Mouse (Mus musculus) thymus, postnatal 4 days (tissue): ENCODE results near the gene Vmn2r40.
"Not testable (repeated sequence)": the region's sequence is repeated elsewhere in the genome, so short reads cannot be mapped to it uniquely, and the experiment has no call there.

Experiments
- DNase-seq: peaks from one replicate; pipeline ENCODE4 v3.0.0; 2021

Vmn2r40 gene

DNA sequence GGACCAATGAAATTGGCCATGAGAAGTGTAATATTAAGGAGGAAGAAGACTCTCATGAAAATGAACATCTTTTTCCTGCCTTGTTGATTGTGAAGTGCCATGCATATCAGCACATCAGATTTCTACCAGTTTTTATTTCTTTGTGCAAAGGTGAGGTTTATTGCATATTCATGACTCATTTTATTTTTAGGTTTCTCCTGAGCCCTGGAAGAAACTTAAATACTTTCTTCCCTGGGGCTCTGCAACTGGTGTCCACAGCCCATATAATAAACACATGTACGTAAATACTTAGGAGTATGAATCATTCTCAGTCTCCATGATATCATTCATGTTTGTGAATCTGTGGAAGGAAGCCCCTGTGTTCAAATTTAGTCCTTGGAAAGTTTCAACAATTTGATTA lies at the start of gene Vmn2r40:
TSS of gene Vmn2r40 (minus strand) at position 101 of the 400 bp plus-strand sequence.
- not testable (repeated sequence) for DNase-seq
